Mouse (Mus musculus): Measurements from ENCODE around the gene Dhx36.

Dhx36 gene

GRCm38 (mm10) chr3:62506488-62507205 lies at the start of gene Dhx36:
Dhx36 (minus strand) TSS chr3:62507004.
- in situ Hi-C loops (cut with MboI, MseI), result no loop called here

- in situ Hi-C loops (cut with MboI, MseI), result no loop called here
Measured at GRCm38 (mm10) chr3:62527593-62527992, 20.8 kb upstream of the Dhx36 start.

GRCm38 (mm10) chr3:62527160-62527559 lies 20.4 kb upstream of the Dhx36 start:
- in situ Hi-C loops (cut with MboI, MseI), result no loop called here

GRCm38 (mm10) chr3:62507206-62507647 lies 423 bp upstream of the Dhx36 start:
- in situ Hi-C loops (cut with MboI, MseI), result no loop called here

- in situ Hi-C loops (cut with MboI, MseI), result no loop called here
Measured at GRCm38 (mm10) chr3:62505166-62505900, 1.5 kb downstream of the Dhx36 start.

- in situ Hi-C loops (cut with MboI, MseI), result loop anchor here in 1 of 2 experiments (10.0 kb wide), 1 partner anchor 1495 kb away; no protein-coding TSS in a partner anchor
Measured at GRCm38 (mm10) chr3:62499327-62499726, 7.5 kb downstream of the Dhx36 start.

GRCm38 (mm10) chr3:62492568-62492967 lies 14.2 kb downstream of the Dhx36 start:
- in situ Hi-C loops (cut with MboI, MseI), result loop anchor here (5.0 to 10.0 kb wide), 2 partner anchors 1490 to 1502 kb away; no protein-coding TSS in a partner anchor

GRCm38 (mm10) chr3:62484340-62484739 lies 22.5 kb downstream of the Dhx36 start:
- in situ Hi-C loops (cut with MboI, MseI), result no loop called here

GRCm38 (mm10) chr3:62470179-62470578 lies 36.6 kb downstream of the Dhx36 start:
- in situ Hi-C loops (cut with MboI, MseI), result no loop called here

GRCm38 (mm10) chr3:62464276-62464675 lies 42.5 kb downstream of the Dhx36 start:
- in situ Hi-C loops (cut with MboI, MseI), result loop anchor here in 1 of 2 experiments (10.0 kb wide), 1 partner anchor 1521 kb away; no protein-coding TSS in a partner anchor

GRCm38 (mm10) chr3:62459483-62459882 lies 47.3 kb downstream of the Dhx36 start:
- in situ Hi-C loops (cut with MboI, MseI), result loop anchor here (5.0 to 10.0 kb wide), 2 partner anchors 43 to 1215 kb away; no protein-coding TSS in a partner anchor

GRCm38 (mm10) chr3:62458284-62459013 lies 48.4 kb downstream of the Dhx36 start:
- in situ Hi-C loops (cut with MboI, MseI), result loop anchor here (5.0 to 10.0 kb wide), 2 partner anchors 44 to 1214 kb away; no protein-coding TSS in a partner anchor

- in situ Hi-C loops (cut with MboI, MseI), result loop anchor here (5.0 to 10.0 kb wide), 2 partner anchors 46 to 1211 kb away; no protein-coding TSS in a partner anchor
Measured at GRCm38 (mm10) chr3:62455854-62456253, 51.0 kb downstream of the Dhx36 start.

- in situ Hi-C loops (cut with MboI, MseI), result loop anchor here in 1 of 2 experiments (10.0 kb wide), 1 partner anchor 1209 kb away; no protein-coding TSS in a partner anchor
Measured at GRCm38 (mm10) chr3:62454096-62454495, 52.7 kb downstream of the Dhx36 start.

GRCm38 (mm10) chr3:62452961-62453360 lies 53.8 kb downstream of the Dhx36 start:
- in situ Hi-C loops (cut with MboI, MseI), result loop anchor here in 1 of 2 experiments (10.0 kb wide), 1 partner anchor 1208 kb away; no protein-coding TSS in a partner anchor

- in situ Hi-C loops (cut with MboI, MseI), result loop anchor here (10.0 to 25.0 kb wide), 2 partner anchors 1205 to 1213 kb away; no protein-coding TSS in a partner anchor
Measured at GRCm38 (mm10) chr3:62449871-62450496, 56.8 kb downstream of the Dhx36 start.

GRCm38 (mm10) chr3:62447151-62447550 lies 59.7 kb downstream of the Dhx36 start:
- in situ Hi-C loops (cut with MboI, MseI), result loop anchor here in 1 of 2 experiments (25.0 kb wide), 1 partner anchor 1210 kb away; no protein-coding TSS in a partner anchor

GRCm38 (mm10) chr3:62446271-62446670 lies 60.5 kb downstream of the Dhx36 start:
- in situ Hi-C loops (cut with MboI, MseI), result loop anchor here in 1 of 2 experiments (25.0 kb wide), 1 partner anchor 1209 kb away; no protein-coding TSS in a partner anchor

GRCm38 (mm10) chr3:62443582-62444194 lies 63.1 kb downstream of the Dhx36 start:
- in situ Hi-C loops (cut with MboI, MseI), result loop anchor here in 1 of 2 experiments (25.0 kb wide), 1 partner anchor 1206 kb away; no protein-coding TSS in a partner anchor

GRCm38 (mm10) chr3:62440431-62440969 lies 66.3 kb downstream of the Dhx36 start:
- in situ Hi-C loops (cut with MboI, MseI), result loop anchor here in 1 of 2 experiments (25.0 kb wide), 1 partner anchor 1203 kb away; no protein-coding TSS in a partner anchor

Measured in T-helper 17 cell (primary cell).